Mouse (Mus musculus): Measurements from ENCODE around the gene Gnaq. TPM values are rescaled to one million over a fixed set of nuclear protein-coding genes. Genes with fewer than 3 reads are reported as not detected.

Gene Gnaq
- total RNA-seq (2017): 11.8 to 16.7 TPM (median 14.8 TPM) in 3 replicates

- ATAC-seq (replicated peaks; ENCODE audit: insufficient number of reproducible peaks, low FRiP score, low TSS enrichment, poor library complexity, severe bottlenecking): no peak
Measured at GRCm38 (mm10) chr19:16132791-16132864, at the start of gene Gnaq. Gene Gnaq, plus strand, starts transcription at chr19:16132831.

- peak; percentile 96 for ATAC-seq (replicated peaks; ENCODE audit: insufficient number of reproducible peaks, low FRiP score, low TSS enrichment, poor library complexity, severe bottlenecking)
Measured at GRCm38 (mm10) chr19:16083981-16084630, 48.5 kb upstream of the Gnaq start.

- no peak for ATAC-seq (replicated peaks; ENCODE audit: insufficient number of reproducible peaks, low FRiP score, low TSS enrichment, poor library complexity, severe bottlenecking)
Measured at GRCm38 (mm10) chr19:16085248-16085647, 47.4 kb upstream of the Gnaq start.

GRCm38 (mm10) chr19:16086154-16086553 is 46.5 kb upstream of the Gnaq start:
- ATAC-seq (replicated peaks; ENCODE audit: insufficient number of reproducible peaks, low FRiP score, low TSS enrichment, poor library complexity, severe bottlenecking): no peak

- ATAC-seq (replicated peaks; ENCODE audit: insufficient number of reproducible peaks, low FRiP score, low TSS enrichment, poor library complexity, severe bottlenecking): peak; percentile 57; the same call in 1 of the 2 replicates
Measured at GRCm38 (mm10) chr19:16086581-16086980, 46.0 kb upstream of the Gnaq start.

GRCm38 (mm10) chr19:16087391-16087790 is 45.2 kb upstream of the Gnaq start:
- no peak for ATAC-seq (replicated peaks; ENCODE audit: insufficient number of reproducible peaks, low FRiP score, low TSS enrichment, poor library complexity, severe bottlenecking)

- no peak for ATAC-seq (replicated peaks; ENCODE audit: insufficient number of reproducible peaks, low FRiP score, low TSS enrichment, poor library complexity, severe bottlenecking)
Measured at GRCm38 (mm10) chr19:16093616-16094015, 39.0 kb upstream of the Gnaq start.

GRCm38 (mm10) chr19:16109901-16110300 is 22.7 kb upstream of the Gnaq start:
- no peak for ATAC-seq (replicated peaks; ENCODE audit: insufficient number of reproducible peaks, low FRiP score, low TSS enrichment, poor library complexity, severe bottlenecking)

- ATAC-seq (replicated peaks; ENCODE audit: insufficient number of reproducible peaks, low FRiP score, low TSS enrichment, poor library complexity, severe bottlenecking): no peak
Measured at GRCm38 (mm10) chr19:16110670-16111069, 22.0 kb upstream of the Gnaq start.

- no peak for ATAC-seq (replicated peaks; ENCODE audit: insufficient number of reproducible peaks, low FRiP score, low TSS enrichment, poor library complexity, severe bottlenecking)
Measured at GRCm38 (mm10) chr19:16113295-16113694, 19.3 kb upstream of the Gnaq start.

GRCm38 (mm10) chr19:16118421-16118820 is 14.2 kb upstream of the Gnaq start:
- no peak for ATAC-seq (replicated peaks; ENCODE audit: insufficient number of reproducible peaks, low FRiP score, low TSS enrichment, poor library complexity, severe bottlenecking)

- no peak for ATAC-seq (replicated peaks; ENCODE audit: insufficient number of reproducible peaks, low FRiP score, low TSS enrichment, poor library complexity, severe bottlenecking)
Measured at GRCm38 (mm10) chr19:16121301-16121700, 11.3 kb upstream of the Gnaq start.

GRCm38 (mm10) chr19:16128715-16129114 is 3.9 kb upstream of the Gnaq start:
- peak; percentile 80 for ATAC-seq (replicated peaks; ENCODE audit: insufficient number of reproducible peaks, low FRiP score, low TSS enrichment, poor library complexity, severe bottlenecking)

- ATAC-seq (replicated peaks; ENCODE audit: insufficient number of reproducible peaks, low FRiP score, low TSS enrichment, poor library complexity, severe bottlenecking): no peak
Measured at GRCm38 (mm10) chr19:16129171-16129570, 3.5 kb upstream of the Gnaq start.

- no peak for ATAC-seq (replicated peaks; ENCODE audit: insufficient number of reproducible peaks, low FRiP score, low TSS enrichment, poor library complexity, severe bottlenecking)
Measured at GRCm38 (mm10) chr19:16130476-16130875, 2.2 kb upstream of the Gnaq start.

- ATAC-seq (replicated peaks; ENCODE audit: insufficient number of reproducible peaks, low FRiP score, low TSS enrichment, poor library complexity, severe bottlenecking): no peak
Measured at GRCm38 (mm10) chr19:16131831-16132230, 800 bp upstream of the Gnaq start.

- ATAC-seq (replicated peaks; ENCODE audit: insufficient number of reproducible peaks, low FRiP score, low TSS enrichment, poor library complexity, severe bottlenecking): peak; percentile 63
Measured at GRCm38 (mm10) chr19:16132340-16132790, 266 bp upstream of the Gnaq start.

GRCm38 (mm10) chr19:16132865-16133720 is 462 bp downstream of the Gnaq start:
- no peak for ATAC-seq (replicated peaks; ENCODE audit: insufficient number of reproducible peaks, low FRiP score, low TSS enrichment, poor library complexity, severe bottlenecking)

GRCm38 (mm10) chr19:16133721-16134570 is 1.3 kb downstream of the Gnaq start:
- no peak for ATAC-seq (replicated peaks; ENCODE audit: insufficient number of reproducible peaks, low FRiP score, low TSS enrichment, poor library complexity, severe bottlenecking)

Data from monocyte, adult 5-6 weeks (primary cell).